Mouse (Mus musculus) brain, embryonic 18.5 days (tissue): ENCODE measurements around the gene Nr0b2.
A peak's percentile ranks its signal among the peaks of the same experiment; 100 is the strongest.
"Not testable (repeated sequence)": the region's sequence is repeated elsewhere in the genome, so short reads cannot be mapped to it uniquely, and the experiment has no call there.

Source experiments
- DNase-seq: peaks from one replicate; pipeline ENCODE4 v3.0.0-alpha.2; 2012; ENCODE audit warnings: low read depth, low spot score

The Nr0b2 gene

DNA sequence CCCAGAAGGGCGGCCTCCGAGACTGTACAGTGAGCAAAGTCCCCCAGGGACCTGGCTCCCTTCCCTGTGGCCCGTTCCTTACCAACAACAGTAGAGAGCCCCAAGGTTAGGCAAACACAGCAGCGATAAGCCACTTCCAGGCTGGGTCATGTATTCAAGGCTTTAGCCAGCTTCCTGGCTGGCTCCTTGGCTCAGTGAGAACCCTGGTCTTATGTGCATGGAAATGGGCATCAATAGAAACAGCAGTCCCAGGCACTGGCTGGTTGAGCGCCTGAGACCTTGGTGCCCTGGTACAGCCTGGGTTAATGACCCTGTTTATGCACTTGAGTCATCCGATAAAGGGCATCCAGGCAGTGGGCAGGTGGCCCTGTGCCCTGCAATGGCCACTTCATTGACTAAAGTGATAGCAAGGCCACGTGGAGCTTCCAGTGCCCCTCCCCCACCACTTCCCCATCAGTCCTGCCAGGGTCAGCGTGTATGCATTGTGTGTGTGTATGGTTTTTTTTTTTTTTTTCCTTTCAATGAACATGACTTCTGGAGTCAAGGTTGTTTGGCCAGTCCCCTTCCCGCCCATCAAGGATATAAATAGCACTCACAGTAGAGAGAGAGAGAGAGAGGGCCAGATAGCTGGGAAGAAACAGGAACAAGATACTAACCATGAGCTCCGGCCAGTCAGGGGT, at the start of gene Nr0b2:
Gene Nr0b2 (plus strand): TSS at position 609 of the 680 bp plus-strand sequence.
- DNase-seq = no peak

DNA sequence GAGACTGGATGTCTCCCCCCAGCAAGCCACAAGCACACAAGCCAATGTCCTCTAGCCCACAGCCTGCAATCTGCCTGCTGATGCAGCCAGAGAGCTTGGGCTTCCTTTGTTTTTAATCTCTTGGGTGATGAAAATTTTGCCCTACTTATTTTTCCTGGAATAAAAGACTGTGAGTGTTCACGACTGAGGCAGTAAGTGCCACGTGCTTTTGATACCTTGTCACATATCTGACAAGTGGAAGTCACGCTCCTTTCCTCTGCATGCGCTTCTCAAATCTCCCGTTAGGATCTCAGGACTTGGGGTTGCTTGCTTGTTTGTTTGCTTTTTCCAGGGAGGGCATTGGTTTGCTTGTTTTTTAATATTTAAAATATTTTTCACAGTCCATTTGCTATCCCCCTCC, 48.9 kb upstream of the Nr0b2 start:
- no peak for DNase-seq

DNA sequence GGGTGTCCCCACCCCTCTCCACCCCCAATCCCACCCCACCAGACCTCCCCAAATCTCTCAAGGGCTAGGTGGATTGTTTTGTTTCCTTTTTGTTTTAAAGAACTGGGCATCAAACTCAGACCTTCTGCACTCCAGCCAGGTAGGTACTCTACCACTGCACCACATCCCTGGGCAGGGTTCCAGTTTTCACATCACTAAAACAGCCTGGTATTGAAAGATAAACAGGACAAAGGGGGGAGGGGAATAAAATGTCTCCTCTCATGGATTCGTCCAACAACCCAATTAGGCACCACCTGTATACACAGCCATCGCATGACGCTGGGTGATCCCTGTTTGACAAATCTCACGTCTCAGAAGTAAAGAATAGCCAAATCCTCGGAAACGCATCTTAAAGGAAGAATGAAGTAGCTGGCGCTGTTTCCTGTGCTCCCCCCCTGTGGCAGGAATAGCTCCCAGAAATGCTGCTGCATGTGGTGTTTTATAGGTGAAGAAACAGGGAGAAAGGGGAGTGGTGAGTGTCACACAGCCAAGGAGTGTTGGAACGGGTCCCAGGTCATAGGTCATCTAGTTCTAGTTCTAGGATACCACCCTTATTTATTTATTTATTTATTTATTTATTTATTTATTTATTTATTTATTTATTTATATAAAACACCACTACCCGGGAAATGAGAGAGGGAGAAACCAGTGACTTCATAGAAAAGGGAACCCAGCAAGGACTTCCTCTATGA, 48.3 kb upstream of the Nr0b2 start:
- DNase-seq = no peak

DNA sequence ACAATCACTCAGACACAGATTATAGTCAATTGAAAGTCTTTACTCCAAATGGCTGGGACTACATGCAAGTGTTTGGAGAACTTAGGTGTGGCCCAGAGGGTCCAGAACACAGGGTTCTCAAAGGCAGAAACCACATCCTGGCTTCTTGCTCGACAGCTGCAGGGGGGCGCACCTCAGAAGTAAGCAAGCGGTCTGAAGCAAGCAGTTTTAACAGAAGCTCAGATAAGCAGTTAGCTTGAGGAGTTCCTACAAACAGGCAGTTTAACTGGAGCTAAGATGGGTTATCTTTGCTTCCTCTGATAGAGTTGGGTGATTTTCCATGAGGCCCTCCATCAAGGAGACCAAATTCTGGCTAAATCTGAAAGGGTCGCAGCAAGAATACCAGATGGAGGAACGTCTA, 46.6 kb upstream of the Nr0b2 start:
- no peak for DNase-seq

DNA sequence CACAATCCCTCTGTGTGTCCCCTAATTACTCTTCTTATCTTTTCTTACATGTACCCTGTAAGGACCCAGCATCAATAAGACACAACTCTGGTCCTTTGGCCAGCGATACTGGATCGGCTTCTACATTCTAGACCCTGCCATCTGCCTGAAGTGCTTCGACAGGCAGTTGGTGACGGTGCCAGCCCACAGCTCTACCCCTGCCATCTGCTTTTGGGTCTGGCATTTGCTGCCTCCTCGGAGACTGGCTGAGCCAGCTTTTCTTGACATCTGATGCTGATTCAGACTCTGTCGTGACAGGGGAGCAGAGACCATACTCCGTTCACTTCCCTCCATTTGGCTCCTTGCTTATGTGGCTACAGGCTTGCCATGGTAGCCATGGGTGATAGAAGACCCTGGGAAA, 44.2 kb upstream of the Nr0b2 start:
- DNase-seq = peak; percentile 64

DNA sequence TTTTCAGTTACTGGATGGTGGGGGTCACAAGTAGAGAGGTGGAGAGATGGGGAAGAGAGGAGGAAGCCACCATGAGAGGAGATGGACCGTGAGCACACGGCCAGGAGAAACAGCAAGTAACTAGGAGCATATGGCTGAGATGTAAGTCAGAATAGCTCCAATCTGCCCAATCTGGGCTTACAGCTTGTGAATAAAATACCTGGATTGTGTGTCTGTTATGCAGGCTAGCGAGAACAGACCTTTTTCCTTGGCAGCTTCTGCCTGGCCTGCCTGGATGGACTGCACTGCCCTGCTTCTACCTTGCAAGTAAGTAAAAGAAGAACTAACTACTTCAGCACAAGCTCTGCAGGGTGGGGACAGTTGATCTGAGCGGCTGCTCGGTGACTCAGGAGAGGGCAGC, 42.1 kb upstream of the Nr0b2 start:
- DNase-seq = no peak

DNA sequence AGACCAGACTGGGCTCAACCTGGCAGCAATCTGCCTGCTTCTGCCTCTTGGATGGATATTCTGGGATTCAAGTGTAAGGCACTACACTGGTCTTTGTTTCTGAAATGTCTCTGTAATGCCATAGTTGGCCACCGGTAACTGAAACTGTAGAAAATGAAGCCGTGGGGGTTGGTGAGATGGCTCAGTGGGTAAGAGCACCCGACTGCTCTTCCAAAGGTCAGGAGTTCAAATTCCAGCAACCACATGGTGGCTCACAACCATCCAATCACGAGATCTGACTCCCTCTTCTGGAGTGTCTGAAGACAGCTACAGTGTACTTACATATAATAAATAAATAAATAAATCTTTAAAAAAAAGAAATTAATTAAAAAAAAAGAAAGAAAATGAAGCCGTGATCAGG, 40.7 kb upstream of the Nr0b2 start:
- not testable (repeated sequence) for DNase-seq

DNA sequence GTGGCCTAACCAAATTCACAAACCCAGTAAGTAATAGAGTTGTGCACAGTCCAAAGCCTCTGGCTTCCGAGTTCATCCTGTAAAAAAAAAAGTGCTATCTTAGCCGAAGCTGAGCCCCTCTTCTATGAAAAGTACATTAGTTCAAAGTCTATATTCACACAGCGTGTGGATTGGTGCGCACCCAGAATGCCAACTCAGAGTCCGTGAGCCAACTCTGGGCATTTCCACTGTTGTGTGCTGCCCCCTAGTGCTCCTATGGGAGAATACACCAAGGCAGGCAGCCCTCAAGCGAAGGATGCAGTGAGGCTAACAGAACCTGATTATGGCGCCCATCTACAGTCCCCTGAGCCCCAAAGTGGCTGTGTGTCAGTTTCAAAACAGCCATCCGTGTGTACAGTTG, 40.2 kb upstream of the Nr0b2 start:
- DNase-seq = no peak

DNA sequence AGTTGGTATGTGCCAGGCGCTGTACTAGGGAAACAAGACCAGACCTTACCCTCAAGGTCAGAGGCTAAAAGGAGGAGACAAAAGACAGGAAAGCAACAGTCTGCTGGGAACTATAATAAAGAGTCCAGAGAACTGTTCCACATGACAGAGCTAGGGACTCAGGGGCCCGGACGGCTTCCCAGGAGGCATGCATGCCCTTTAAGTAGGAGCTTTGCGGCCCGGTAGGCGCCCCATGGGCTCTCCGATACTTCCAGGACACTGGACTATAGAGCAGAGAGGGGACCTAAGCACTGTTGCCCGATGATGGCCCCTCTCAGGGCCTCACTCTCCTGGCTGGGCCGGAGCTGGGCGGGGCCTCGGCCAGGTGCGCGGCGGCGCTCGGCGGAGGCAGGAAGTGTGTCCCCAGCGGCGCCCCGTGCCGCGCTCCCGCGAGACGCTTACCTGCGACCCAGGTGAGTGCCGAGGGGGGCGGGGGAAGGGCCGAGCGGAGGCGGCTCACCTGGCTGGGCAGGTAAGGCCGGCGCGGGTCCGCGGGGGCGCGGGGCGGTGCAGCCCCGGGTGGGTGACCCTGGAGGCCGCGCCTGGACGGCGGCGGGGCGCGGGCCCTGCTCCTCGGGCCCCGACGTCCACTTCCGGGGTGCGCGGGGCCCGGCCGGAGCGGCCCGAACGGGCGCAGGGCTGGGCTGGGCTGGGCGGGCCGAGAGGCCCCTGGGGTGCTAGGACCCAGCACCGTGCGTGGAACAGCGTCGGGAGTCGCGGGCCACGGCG, 34.4 kb upstream of the Nr0b2 start, which contains the start of gene Kdf1:
Gene Kdf1 (plus strand): TSS at position 363 of the 768 bp plus-strand sequence.
- DNase-seq = no peak

DNA sequence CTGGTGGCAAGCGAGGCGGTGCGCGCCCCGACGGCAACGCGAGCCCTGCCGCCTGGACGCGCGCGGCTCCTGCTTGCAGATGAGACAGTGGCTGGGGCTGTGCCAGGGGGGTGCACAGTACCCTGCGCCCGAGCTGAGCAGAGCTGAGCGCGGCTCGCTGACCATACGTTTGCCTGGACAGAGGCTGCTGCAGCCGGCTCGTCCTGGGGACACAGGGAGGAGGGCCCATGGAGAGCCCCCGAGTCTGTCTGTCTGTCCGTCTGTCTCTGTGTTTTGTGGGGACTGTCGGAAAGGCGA, 33.9 kb upstream of the Nr0b2 start:
- no peak for DNase-seq

DNA sequence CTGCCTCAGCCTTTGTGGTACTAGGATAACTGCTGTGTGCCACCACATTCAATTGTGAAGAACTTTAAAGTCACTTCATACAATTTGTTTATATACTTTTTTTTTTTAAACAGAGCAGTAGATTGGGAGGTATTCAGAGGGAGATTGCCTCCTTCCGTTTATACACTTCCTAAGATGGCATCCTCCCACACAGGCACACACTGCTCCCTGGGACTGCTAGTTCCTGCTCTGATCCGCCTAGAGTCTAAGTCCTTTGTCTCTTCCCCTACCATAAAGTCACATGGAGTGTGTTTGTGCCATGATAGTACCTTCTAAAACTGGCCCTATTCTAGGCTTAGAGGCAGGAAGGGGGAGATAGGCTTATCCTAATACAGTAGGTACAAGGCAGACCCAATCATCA, 31.7 kb upstream of the Nr0b2 start:
- no peak for DNase-seq

DNA sequence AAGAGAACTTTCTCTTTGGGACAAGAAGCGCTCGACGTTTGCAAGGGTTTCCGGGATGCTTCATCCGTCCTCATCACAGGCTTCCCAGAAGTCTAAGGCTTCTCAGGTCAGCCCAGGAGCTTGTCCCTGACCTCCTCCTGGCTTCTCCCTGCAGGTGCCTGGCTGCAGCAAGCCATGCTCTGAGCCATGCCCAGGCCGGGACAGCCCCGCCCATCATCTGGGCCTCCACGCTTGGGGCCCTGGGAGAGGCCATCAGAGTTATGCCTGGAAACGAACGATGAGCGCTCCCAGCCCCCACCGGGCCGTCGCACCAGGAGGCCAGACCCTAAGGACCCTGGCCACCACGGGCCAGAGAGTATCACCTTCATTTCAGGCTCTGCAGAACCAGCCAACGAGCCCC, 25.4 kb upstream of the Nr0b2 start:
- DNase-seq = no peak

DNA sequence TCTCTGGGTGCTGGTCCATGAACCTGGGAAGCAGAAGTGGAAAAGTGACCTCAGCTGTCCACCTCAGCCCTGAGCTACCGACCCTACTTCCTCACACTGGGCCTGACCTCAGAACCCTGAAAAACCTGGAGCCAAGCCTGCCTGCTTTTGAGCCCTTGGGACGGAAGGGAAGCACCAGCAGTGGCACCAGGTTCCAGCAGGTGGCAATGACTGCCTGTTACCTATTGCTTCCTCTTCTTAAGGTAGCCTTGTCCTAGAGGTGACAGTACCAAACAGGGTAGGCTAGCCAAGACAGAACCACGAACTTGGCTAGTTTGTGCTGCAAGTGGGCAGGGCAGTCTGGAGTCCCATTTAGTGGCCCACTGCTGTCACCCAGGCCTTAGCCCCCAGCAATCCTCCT, 20.4 kb upstream of the Nr0b2 start:
- no peak for DNase-seq

DNA sequence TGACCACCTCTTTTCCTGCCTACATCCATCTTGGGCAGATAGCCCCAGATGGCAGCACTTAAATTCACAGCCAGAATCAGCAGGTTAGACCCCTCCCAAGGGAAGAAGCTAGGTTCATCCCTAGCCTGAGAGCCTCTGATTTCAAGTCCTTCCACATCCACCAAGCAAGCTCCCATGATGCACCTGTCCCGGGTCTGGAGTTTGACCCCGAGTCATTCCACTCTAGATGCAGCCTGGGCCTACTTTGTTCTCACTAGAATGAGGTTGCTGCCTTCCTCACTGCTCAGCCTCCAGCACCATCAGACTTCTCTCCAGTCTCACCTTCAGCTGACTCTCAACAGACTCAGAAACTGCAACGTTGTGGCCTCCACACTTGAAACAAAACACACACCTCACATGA, 17.1 kb upstream of the Nr0b2 start:
- DNase-seq = no peak

DNA sequence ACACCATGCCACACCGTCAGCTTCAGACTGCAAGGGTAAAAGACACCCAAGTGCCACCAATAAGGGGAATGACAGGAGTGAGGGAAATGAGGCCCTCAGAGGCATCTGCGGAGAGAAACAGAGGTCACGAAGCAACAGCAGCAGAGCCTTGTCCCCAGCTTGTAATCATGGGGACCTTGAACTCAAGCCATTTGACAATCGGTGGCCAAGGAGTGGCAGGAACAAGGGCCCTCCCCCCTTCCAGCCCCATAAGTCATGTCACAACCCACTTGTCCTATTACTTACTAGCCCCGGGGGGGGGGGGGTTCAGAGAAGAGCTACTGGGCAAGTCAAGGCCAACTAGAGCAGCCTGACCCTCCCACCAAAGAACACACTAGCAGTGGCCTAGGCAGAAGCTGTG, 16.5 kb upstream of the Nr0b2 start:
- DNase-seq = no peak

DNA sequence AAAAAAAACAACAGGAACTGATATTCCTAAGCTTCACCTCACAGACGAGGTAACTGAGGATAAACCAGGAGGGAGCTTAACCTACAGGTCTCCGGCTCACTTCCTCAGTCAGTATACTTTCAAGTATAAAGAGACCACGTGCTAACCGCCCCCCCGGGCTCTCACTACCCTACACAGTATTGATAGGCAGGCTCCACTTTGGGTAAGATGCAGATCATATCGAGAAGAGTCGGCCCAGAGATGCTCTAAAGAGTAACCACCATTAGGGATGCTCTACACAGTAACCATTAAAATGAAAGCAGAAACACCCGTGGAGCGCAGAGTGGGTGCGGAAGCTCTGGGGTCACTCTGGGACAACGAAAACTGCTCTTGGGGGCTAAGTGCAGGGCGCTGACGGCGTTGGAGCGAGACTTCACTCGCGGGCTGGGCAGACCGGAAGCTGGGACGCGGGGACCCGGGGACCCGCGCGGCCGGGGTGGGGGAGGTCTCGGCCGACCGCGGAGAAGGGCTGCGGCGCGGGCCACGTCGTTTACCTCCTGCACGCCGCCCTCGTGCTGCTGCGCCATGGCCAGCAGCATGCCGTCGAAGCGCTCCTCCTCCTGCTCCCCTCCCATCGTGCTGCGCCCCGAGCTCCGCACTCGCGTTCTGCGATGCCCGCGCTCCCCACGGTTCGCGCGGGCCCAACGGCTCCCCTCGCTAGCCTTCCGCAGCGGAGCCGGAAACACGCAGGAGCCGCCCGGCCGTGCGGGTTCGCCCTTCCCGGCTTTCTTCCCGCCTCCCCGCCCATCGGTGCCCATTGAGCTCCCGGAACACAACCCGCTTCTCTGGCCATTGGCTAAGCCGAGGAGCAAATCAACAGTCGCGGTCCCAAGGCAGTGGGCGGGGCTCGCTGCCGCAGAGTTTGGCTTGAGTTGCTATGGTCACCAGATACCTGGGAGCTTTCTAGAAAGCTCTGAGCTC, 7.6 kb upstream of the Nr0b2 start, which contains the start of gene Nudc:
Gene Nudc (minus strand): TSS at position 725 of the 960 bp plus-strand sequence.
- peak; percentile 91 for DNase-seq

DNA sequence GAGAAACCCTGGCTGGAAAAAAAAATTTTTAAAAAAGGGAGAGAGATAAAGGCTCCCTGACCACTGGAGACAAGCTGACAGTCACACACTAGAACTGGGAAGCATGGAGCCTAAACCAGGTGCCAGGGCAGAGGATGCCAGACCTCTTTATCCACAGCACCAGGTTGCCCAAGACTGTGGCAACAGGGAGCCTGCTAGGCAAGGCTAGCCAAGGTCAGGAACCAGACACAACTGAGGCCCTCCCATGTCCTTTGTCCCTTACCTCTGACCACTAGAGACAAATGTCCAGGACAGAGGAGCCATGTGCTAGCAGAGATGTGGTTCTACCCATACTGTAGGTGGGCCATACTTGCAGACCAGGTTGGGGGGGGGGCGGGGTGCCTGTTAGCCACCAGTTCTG, 1.1 kb upstream of the Nr0b2 start:
- no peak for DNase-seq

DNA sequence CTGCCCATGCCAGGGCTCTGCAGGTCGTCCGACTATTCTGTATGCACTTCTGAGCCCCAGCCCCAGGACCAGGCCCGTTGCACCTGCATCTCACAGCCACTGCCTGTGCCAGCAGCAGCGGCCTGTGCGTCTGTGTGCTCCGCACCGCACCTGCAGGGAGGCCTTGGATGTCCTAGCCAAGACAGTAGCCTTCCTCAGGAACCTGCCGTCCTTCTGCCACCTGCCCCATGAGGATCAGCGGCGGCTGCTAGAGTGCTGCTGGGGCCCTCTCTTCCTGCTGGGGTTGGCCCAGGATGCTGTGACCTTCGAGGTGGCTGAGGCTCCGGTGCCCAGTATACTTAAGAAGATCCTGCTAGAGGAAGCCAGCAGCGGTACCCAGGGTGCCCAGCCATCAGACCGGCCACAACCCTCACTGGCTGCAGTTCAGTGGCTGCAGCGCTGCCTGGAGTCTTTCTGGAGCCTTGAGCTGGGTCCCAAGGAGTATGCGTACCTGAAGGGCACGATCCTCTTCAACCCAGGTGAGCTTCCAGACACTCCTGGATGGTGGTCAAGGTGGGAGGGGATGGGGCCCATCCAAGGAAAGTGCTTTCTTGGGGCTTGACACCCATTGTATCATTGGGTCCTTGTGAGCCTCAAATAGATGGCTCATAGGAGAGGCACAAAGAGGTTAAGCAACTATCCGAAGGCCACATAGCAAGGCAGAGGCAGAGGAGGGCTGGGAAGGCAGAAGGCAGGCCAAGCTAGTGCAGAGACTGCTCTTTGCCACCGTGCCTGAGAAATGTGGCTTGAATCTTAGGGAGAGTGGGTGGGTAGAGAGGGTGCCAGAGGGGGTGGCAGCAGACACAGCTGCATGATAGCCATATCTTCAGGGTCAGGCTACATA, 513 bp downstream of the Nr0b2 start:
- no peak for DNase-seq

DNA sequence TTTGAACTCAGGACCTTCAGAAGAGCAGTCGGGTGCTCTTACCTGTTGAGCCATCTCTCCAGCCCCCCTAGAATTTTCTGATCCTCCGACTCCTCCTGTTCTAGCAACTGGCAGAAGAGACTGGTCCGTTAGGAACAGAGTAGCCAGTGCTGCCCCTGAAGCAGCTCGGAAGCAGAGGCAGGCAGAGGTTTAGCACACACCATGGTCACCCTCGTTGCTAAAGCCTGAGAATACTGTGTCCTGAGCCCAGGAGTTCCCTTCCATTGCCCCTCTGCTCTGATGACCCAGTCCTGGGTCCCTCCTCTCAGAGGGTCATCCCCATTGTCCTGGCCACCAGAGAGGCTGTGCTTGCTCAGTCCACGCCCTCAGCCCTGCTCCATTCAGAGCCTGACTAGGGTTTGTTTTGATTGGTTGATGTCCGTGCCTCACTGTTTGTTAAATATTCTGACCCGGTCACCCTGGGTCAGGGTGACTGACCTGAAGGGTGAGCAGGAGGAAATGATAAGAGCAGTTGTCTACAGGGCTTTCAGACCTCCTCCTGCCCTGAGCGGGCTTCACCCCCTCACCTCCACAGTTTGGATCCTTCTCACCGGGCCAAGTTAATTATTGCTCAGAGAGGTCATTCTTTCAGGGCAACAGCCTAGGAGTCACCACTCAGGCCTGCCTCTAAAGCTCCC, 4.0 kb downstream of the Nr0b2 start:
- no peak for DNase-seq

DNA sequence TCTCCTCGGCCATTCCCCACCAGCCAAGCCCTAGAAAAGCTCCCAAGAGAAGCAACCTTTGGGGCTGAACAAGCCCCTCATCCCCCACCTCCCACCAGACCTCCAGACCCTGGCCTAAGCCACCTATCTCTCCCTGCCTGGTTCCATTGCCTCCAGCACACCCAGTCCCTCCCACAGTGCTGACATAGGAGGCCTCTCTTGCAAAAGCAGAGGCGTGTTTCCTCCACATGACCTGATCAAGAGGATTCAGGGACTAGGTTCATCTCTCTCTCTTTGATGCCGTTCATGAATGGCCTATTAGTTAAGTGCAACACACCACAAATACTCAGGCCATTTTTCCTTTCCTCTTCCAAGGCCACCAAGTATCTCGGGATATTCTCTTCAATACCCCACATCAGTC, 6.7 kb downstream of the Nr0b2 start:
- no peak for DNase-seq
